Mouse (Mus musculus): Measurements from ENCODE around the gene Slc9a5. TPM values are rescaled to one million over a fixed set of nuclear protein-coding genes. Genes with fewer than 3 reads are reported as not detected.

Slc9a5 gene
- polyA plus RNA-seq, 1 experiment from 2014 or later: 4.1 TPM

DNA sequence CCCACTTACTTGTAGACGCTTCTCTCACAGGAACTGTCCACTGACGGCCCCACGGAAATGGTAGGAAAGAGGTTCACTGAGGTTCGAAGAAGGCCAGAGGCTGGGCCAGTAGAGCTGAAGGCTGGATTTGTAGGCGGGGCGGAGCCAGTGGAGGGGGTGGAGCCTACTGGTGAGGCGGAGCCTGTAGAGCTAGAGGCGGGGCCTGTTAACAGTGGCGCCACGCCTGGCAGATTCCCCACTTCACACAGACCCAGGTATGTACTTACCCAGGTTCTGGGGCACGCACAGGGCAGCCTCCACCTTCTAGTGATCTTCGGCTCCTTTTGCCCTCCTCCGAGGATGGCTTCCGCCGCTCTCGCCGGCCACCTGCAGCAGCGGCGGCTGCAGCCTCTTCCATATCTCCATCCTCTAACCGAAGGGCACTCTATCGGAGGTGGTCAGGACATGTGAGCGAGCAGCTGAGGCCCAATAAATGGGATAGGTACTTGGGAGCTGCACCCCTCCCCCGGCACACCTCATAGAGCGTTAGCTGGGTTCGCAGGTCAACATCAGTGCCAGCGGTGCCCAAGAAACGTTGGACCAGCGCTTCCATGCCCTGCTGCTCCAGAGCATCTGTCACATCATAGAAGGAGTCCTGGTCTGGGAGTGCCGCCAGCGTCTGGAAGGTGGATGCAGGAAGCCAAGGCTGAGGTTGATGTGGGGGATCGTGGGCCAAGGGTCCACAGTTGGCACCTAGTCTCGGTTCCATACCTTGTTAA lies 12.1 kb upstream of the Slc9a5 start:
- H3K4me2 ChIP-seq (ENCODE audit: low read depth): no peak overlapping the region
- H3K27ac ChIP-seq (ENCODE audit: low read depth, low read length): no peak overlapping the region
- H3K27me3 ChIP-seq (ENCODE audit: control insufficient read depth, insufficient read depth, low read length): no peaks in the 10 kb centered on the region
- 45% methylated on average over 29 of the region's 32 CpGs for WGBS
- no peak overlapping the region for H3K4me3 ChIP-seq (ENCODE audit: low read depth, low read length)
- ATAC-seq (ENCODE audit: insufficient read depth, low FRiP score, low TSS enrichment) (0 out of 2 replicates have a peak, but pooled peaks have one; percentile 16), DNase-seq (ENCODE audit: low spot score) (no peak)
- H3K9ac ChIP-seq (ENCODE audit: low read length): no peak overlapping the region
- no peaks in the 10 kb centered on the region for H3K36me3 ChIP-seq (ENCODE audit: control insufficient read depth, insufficient read depth, low read length)
- no peaks in the 10 kb centered on the region for H3K9me3 ChIP-seq (ENCODE audit: control insufficient read depth, low read length)
- H3K4me1 ChIP-seq (ENCODE audit: control insufficient read depth, insufficient read depth, low read length): no peaks in the 10 kb centered on the region

DNA sequence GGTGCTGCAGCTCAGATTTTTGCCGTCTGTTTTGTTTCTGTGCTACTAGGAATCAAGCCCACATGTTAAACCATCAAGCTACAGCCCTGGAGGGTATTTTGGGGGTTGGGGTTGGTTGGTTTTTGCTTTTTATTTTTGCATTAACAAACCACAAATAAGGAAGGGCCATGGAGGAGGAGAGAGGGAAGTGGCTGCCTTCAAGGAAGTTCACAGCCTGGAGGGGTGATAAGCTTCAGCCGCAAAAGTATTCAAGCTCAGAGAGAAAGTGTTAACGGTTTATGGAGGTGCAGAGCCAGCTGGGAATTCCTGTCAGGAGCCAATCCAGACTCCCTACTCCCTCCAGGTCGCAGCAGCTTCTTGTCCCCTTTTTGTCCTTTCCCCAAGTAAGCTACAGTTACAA lies 9.7 kb upstream of the Slc9a5 start:
- Histone ChIP-seq H3K4me1 (ENCODE audit: control insufficient read depth, insufficient read depth, low read length) (no peaks in the 10 kb centered on the region), H3K9me3 (ENCODE audit: control insufficient read depth, low read length) (no peaks in the 10 kb centered on the region), H3K4me2 (ENCODE audit: low read depth) (no peak overlapping the region), H3K27me3 (ENCODE audit: control insufficient read depth, insufficient read depth, low read length) (no peaks in the 10 kb centered on the region), H3K4me3 (ENCODE audit: low read depth, low read length) (no peak overlapping the region), H3K27ac (ENCODE audit: low read depth, low read length) (no peak overlapping the region), H3K36me3 (ENCODE audit: control insufficient read depth, insufficient read depth, low read length) (no peaks in the 10 kb centered on the region), H3K9ac (ENCODE audit: low read length) (no peak overlapping the region)
- DNase-seq (ENCODE audit: low spot score): no peak
- WGBS: 50% methylated on average over 4 of the region's 4 CpGs
- ATAC-seq (ENCODE audit: insufficient read depth, low FRiP score, low TSS enrichment): no peak

DNA sequence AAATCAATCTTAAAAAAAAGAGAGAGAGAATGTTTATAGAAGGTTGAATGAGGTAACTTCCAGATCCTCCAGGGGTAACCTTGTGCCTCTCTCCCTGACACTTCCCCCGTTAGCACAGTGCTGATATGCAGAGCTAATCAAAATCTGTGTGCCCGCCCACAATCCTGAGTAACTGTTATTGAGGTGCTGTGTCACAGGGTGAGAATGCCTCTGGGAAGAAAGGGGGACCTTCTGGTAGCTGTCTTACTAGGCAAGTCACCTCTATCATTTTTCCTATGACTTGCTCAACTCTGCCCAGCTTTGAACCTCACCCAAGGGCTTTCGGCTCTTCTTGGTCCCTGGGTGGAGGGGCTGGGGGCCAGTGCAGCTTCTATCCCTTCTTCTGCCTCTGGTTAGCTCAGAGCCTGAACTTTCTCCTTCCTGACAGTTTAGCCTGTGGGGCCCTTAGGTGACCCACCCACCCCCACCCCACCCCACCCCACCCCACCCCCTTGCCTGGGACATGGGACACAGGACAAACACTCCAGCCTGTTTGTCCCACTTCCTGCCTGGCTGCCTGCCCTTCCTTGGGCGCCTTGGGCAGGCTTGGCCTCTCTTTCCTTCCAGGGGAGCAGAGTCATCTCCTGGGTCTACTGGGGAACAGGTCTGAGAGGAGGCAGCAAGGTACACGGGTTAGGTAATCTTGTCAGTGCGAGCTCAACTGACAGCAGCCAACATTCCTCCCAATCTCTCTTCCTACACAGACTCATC lies 8.6 kb upstream of the Slc9a5 start:
- ATAC-seq (ENCODE audit: insufficient read depth, low FRiP score, low TSS enrichment) (no peak), DNase-seq (ENCODE audit: low spot score) (no peak)
- Histone ChIP-seq H3K4me3 (ENCODE audit: low read depth, low read length) (no peak overlapping the region), H3K4me2 (ENCODE audit: low read depth) (no peak overlapping the region), H3K36me3 (ENCODE audit: control insufficient read depth, insufficient read depth, low read length) (no peaks in the 10 kb centered on the region), H3K27ac (ENCODE audit: low read depth, low read length) (no peak overlapping the region), H3K27me3 (ENCODE audit: control insufficient read depth, insufficient read depth, low read length) (no peaks in the 10 kb centered on the region), H3K4me1 (ENCODE audit: control insufficient read depth, insufficient read depth, low read length) (no peaks in the 10 kb centered on the region), H3K9me3 (ENCODE audit: control insufficient read depth, low read length) (no peaks in the 10 kb centered on the region), H3K9ac (ENCODE audit: low read length) (no peak overlapping the region)
- WGBS: 84% methylated on average over 6 of the region's 6 CpGs

DNA sequence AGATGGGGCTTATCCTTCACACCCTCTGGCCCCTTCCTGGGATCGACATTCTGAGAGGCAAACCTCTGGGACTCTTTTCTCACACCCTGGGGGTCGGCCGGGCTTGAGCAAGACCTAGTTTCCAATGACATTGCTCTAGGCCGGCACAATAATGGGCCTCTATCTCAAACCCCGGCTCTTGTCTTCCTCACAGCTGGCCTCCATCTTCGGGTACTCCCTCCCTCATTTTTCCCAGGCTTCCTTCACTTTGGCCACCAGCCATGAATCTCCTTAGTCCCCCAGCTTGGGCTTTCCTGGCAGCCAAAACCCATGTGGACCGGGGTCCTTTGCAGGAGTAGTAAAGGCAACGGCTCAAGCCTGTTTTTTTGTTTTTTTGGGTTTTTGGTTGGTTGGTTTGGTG lies 7.2 kb upstream of the Slc9a5 start:
- H3K27ac ChIP-seq (ENCODE audit: low read depth, low read length): no peak overlapping the region
- 58% methylated on average over 8 of the region's 8 CpGs for WGBS
- H3K9me3 ChIP-seq (ENCODE audit: control insufficient read depth, low read length): no peaks in the 10 kb centered on the region
- H3K4me2 ChIP-seq (ENCODE audit: low read depth): no peak overlapping the region
- no peak overlapping the region for H3K9ac ChIP-seq (ENCODE audit: low read length)
- ATAC-seq (ENCODE audit: insufficient read depth, low FRiP score, low TSS enrichment) (no peak), DNase-seq (ENCODE audit: low spot score) (no peak)
- H3K27me3 ChIP-seq (ENCODE audit: control insufficient read depth, insufficient read depth, low read length): no peaks in the 10 kb centered on the region
- no peak overlapping the region for H3K4me3 ChIP-seq (ENCODE audit: low read depth, low read length)
- no peaks in the 10 kb centered on the region for H3K36me3 ChIP-seq (ENCODE audit: control insufficient read depth, insufficient read depth, low read length)
- H3K4me1 ChIP-seq (ENCODE audit: control insufficient read depth, insufficient read depth, low read length): peaks cover 7% of the 10 kb centered on the region; the same call in 1 of the 2 replicates

DNA sequence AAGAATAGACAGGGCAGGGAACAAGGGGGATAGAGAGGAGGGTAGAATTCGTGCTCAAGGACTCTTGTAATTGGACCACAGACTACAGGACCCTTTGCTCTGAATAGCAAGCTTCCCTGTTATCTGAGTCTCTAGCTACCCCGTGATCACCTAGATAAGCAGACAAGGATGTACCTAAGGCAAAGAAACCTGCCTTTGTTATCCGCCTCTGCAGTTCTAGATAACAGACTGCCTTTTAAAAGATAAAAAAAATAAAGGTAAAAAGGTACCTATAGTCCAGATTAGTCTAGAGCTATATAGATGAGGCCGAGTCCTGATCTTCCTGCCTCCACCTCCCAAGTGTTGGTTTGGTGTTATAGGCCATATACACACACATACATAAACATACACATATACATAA lies 5.9 kb upstream of the Slc9a5 start:
- Histone ChIP-seq H3K9me3 (ENCODE audit: control insufficient read depth, low read length) (no peaks in the 10 kb centered on the region), H3K27ac (ENCODE audit: low read depth, low read length) (no peak overlapping the region), H3K4me2 (ENCODE audit: low read depth) (no peak overlapping the region), H3K9ac (ENCODE audit: low read length) (no peak overlapping the region), H3K4me1 (ENCODE audit: control insufficient read depth, insufficient read depth, low read length) (peaks cover 13% of the 10 kb centered on the region; the same call in 1 of the 2 replicates), H3K4me3 (ENCODE audit: low read depth, low read length) (no peak overlapping the region), H3K27me3 (ENCODE audit: control insufficient read depth, insufficient read depth, low read length) (no peaks in the 10 kb centered on the region), H3K36me3 (ENCODE audit: control insufficient read depth, insufficient read depth, low read length) (no peaks in the 10 kb centered on the region)
- no peak for ATAC-seq (ENCODE audit: insufficient read depth, low FRiP score, low TSS enrichment)
- no peak for DNase-seq (ENCODE audit: low spot score)
- WGBS: 73% methylated on average over 4 of the region's 4 CpGs

DNA sequence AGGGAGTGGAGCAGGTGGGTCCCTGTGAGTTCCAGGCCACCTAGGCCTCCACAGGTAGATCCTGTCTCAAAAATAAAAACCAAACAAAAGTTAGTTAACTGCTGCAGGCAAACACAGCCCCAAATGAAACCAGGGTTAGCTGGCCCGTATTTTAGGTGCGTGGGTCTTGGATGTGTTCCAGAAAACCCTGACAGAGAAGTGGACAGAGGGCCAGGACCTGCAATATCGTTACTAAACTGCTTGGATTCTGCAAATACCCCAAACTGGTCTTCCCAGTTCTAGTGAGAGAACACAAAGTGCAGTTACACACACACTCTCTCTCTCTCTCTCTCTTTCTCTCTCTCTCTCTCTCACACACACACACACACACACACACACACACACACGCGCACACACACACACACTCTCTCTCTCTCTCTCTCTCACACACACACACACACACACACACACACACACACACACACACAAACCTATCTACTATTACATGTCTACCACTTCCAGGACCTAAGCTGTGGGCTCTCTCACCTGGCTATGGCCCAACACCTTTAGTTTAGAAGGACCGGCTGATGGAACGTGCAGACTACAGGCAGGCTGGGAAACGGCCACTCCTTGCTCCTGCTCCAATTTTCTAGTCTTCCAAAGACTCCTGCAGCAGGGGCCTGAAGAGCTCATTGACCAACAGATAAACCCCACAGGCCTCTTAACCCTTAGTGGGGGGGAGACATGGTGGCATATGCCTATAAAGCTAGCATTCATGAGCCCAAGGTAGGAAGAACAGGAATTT lies 4.7 kb upstream of the Slc9a5 start:
- H3K9me3 ChIP-seq (ENCODE audit: control insufficient read depth, low read length): no peaks in the 10 kb centered on the region
- H3K36me3 ChIP-seq (ENCODE audit: control insufficient read depth, insufficient read depth, low read length): no peaks in the 10 kb centered on the region
- DNase-seq (ENCODE audit: low spot score) (no peak), ATAC-seq (ENCODE audit: insufficient read depth, low FRiP score, low TSS enrichment) (no peak)
- H3K9ac ChIP-seq (ENCODE audit: low read length): no peak overlapping the region
- H3K27me3 ChIP-seq (ENCODE audit: control insufficient read depth, insufficient read depth, low read length): no peaks in the 10 kb centered on the region
- no peak overlapping the region for H3K4me3 ChIP-seq (ENCODE audit: low read depth, low read length)
- H3K4me1 ChIP-seq (ENCODE audit: control insufficient read depth, insufficient read depth, low read length): peaks cover 13% of the 10 kb centered on the region; the same call in 1 of the 2 replicates
- no peak overlapping the region for H3K27ac ChIP-seq (ENCODE audit: low read depth, low read length)
- no peak overlapping the region for H3K4me2 ChIP-seq (ENCODE audit: low read depth)
- 84% methylated on average over 8 of the region's 8 CpGs for WGBS

DNA sequence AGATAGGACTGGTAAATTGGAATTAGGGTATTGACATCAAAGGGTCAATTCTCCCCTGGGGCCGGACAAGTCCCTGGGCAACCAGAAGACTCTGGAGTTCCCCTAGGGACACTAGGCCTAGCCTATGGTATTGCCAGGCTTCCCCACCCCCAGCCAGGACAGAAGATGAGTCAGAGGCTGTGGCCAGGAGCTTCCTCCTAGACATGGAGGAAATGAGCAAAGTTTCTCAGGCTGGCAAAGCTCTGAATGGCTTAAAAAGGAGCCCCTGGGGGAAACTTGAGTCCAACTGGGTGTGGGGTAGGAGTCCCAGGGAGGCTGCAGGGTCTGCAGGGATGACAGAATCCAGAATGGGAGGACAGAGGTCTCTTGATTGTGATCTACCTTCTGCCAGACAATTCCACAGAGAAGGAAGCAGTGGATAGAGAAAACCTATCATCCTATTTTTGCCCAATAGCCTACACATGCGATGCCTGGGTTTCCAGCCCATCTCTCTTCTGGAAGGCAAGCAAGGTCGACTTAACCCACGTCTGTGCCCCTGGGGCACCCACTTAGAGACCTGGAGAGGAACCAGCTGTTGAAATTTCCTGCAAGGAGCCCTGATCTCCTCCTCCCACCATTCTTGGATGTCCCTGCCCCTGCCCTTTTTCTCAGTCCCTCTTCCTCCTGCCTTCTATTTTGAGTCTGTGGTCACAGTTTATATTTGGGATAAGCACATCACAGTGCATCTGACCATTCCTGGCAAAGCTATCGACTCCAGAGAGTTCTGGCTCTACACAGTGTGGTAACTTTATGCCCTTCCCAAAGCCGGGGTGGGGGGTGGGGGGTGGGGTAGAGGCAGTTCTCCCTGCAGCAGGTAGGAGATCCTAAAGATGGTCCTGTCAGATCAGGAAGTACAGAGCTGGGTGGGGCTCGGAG lies 3.3 kb upstream of the Slc9a5 start:
- 68% methylated on average over 7 of the region's 7 CpGs for WGBS
- H3K4me2 ChIP-seq (ENCODE audit: low read depth): 0 out of 2 replicates have a peak overlapping the region, but pooled peaks have one; percentile 97
- 0 out of 2 replicates have a peak, but pooled peaks cover 2% of the 10 kb centered on the region for H3K27me3 ChIP-seq (ENCODE audit: control insufficient read depth, insufficient read depth, low read length)
- H3K9ac ChIP-seq (ENCODE audit: low read length): no peak overlapping the region; the same call in 1 of the 2 replicates
- no peak overlapping the region for H3K4me3 ChIP-seq (ENCODE audit: low read depth, low read length)
- no peak overlapping the region for H3K27ac ChIP-seq (ENCODE audit: low read depth, low read length)
- peaks cover 21% of the 10 kb centered on the region; the same call in 1 of the 2 replicates for H3K4me1 ChIP-seq (ENCODE audit: control insufficient read depth, insufficient read depth, low read length)
- ATAC-seq (ENCODE audit: insufficient read depth, low FRiP score, low TSS enrichment) (no peak), DNase-seq (ENCODE audit: low spot score) (no peak)
- no peaks in the 10 kb centered on the region for H3K36me3 ChIP-seq (ENCODE audit: control insufficient read depth, insufficient read depth, low read length)
- H3K9me3 ChIP-seq (ENCODE audit: control insufficient read depth, low read length): no peaks in the 10 kb centered on the region
